Mouse (Mus musculus) CH12.LX (cell line): ENCODE measurements around the gene Bmpr2.

Experiments
- BHLHE40 ChIP-seq: IDR thresholded peaks from 2 replicates; pipeline ENCODE4 v1.6.1; 2011; ENCODE audit warnings: mild to moderate bottlenecking, low read depth, low read length, improper control_type of control experiment
- CTCF ChIP-seq, 2 experiments: IDR thresholded peaks in 1 of 2; conservative IDR thresholded peaks in 1 of 2; 2 replicates each; pipeline ENCODE4 v1.5.1; 2011 to 2012; ENCODE audit warnings: low read depth in 2 of 2, low read length in 2 of 2, improper control_type of control experiment in 1 of 2, inconsistent platforms in 1 of 2, mild to moderate bottlenecking in 1 of 2, moderate library complexity in 1 of 2
- ELF1 ChIP-seq: IDR thresholded peaks from 2 replicates; pipeline ENCODE4 v1.6.1; 2014; ENCODE audit warnings: low read depth, mild to moderate bottlenecking, inconsistent platforms, low read length, improper control_type of control experiment
- EP300 ChIP-seq: IDR thresholded peaks from 2 replicates; pipeline ENCODE4 v1.6.1; 2011; ENCODE audit warnings: low read length, improper control_type of control experiment
- JUND ChIP-seq: conservative IDR thresholded peaks from 2 replicates; pipeline ENCODE4 v1.6.1; 2011; ENCODE audit warnings: low read depth, low read length, improper control_type of control experiment
- MAFK ChIP-seq: IDR thresholded peaks from 2 replicates; pipeline ENCODE4 v1.6.1; 2011; ENCODE audit warnings: low read length, improper control_type of control experiment; ENCODE audit not compliant: insufficient replicate concordance
- MAX ChIP-seq: IDR thresholded peaks from 2 replicates; pipeline ENCODE4 v1.6.1; 2011; ENCODE audit warnings: low read length, improper control_type of control experiment
- MXI1 ChIP-seq: IDR thresholded peaks from 2 replicates; pipeline ENCODE4 v1.6.1; 2011; ENCODE audit warnings: mild to moderate bottlenecking, low read depth, low read length, improper control_type of control experiment
- POLR2A ChIP-seq: IDR thresholded peaks from 2 replicates; pipeline ENCODE4 v1.6.1; 2011; ENCODE audit warnings: low read depth, mild to moderate bottlenecking, improper control_type of control experiment, low read length
- RAD21 ChIP-seq: IDR thresholded peaks from 2 replicates; pipeline ENCODE4 v1.6.1; 2011; ENCODE audit warnings: low read depth, mild to moderate bottlenecking, low read length, improper control_type of control experiment, moderate library complexity
- SIN3A ChIP-seq: IDR thresholded peaks from 2 replicates; pipeline ENCODE4 v1.6.1; 2012; ENCODE audit warnings: low read length, improper control_type of control experiment, inconsistent platforms
- USF1 ChIP-seq: IDR thresholded peaks from 2 replicates; pipeline ENCODE4 v1.6.1; 2014; ENCODE audit warnings: low read depth, mild to moderate bottlenecking, inconsistent platforms, low read length, improper control_type of control experiment
- ZC3H11A ChIP-seq: IDR thresholded peaks from 2 replicates; pipeline ENCODE4 v1.6.1; 2012; ENCODE audit warnings: low read depth, mild to moderate bottlenecking, inconsistent platforms, low read length, improper control_type of control experiment
- ZMIZ1 ChIP-seq: IDR thresholded peaks from 2 replicates; pipeline ENCODE4 v1.6.1; 2012; ENCODE audit warnings: low read depth, mild to moderate bottlenecking, inconsistent platforms, low read length, improper control_type of control experiment

- TF ChIP-seq JUND, result no peak
- TF ChIP-seq MXI1, result no peak
- TF ChIP-seq ZMIZ1, result no peak
- TF ChIP-seq EP300, result no peak
- no peak for TF ChIP-seq CTCF (conservative IDR thresholded peaks at IDR 0.05 in 1 of 2, IDR thresholded peaks at IDR 0.05 in 1 of 2; ENCODE audit: low read depth in 2 of 2, low read length in 2 of 2)
- TF ChIP-seq MAFK, result no peak
- no peak for TF ChIP-seq POLR2A
- TF ChIP-seq USF1, result no peak
- no peak for TF ChIP-seq ELF1
- no peak for TF ChIP-seq SIN3A
- no peak for TF ChIP-seq MAX
- TF ChIP-seq RAD21, result no peak
- TF ChIP-seq BHLHE40, result no peak
- no peak for TF ChIP-seq ZC3H11A
Observed at GRCm38 (mm10) chr1:59891185-59891584, 128.0 kb downstream of the Bmpr2 start.
